Mouse (Mus musculus) v-Abl transformed pro-B cells (cell line): ENCODE data around the gene Tmco3.

Experiments used
- in situ Hi-C, 2 experiments: fragments of 400-800 bp; cut with MboI; formaldehyde crosslinking; loops; one replicate each; pipeline ENCODE4 v1.15.1; 2025; ENCODE audit not compliant: unreplicated experiment in 2 of 2

Gene Tmco3

DNA sequence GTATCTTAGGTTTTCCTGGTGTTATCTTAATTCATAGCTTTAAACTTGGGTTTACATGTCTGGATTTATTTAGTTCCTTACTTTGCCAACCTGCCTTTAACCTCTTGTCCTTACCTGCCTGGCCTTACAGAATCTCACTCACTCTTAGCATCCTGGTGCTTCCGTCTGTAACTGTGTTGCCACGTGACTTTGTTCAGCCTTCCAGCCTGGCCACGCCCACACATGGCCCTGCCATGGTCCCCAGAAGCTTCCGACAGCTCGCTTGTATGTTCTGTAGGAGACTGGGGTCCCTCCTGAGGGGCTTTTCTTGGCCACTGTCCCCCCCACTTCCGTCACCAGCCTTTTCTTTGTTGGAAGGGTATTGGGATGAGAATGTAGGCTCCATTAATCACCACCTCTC is 68.2 kb downstream of the Tmco3 start:
- in situ Hi-C loops = no loop called here

DNA sequence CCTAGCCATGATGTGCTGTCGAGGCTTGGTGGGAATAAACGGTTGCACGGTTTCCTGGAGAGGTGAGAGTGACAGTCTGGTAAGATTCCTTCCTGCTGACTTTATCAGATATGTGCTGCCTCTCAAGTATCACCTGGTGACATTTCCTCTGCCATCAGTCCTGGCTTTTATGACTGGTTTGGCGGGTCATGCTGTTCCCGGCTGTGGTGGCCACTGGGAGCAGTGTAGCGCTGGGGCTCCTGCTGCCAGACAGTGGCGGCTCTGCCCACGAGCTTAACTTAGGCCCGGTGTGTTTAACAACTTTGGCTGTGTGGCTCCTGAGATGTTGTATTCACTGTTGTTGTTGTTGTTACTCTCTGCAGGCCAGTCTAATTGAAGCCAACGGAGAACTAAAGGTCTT is 68.7 kb downstream of the Tmco3 start:
- in situ Hi-C loops = no loop called here

DNA sequence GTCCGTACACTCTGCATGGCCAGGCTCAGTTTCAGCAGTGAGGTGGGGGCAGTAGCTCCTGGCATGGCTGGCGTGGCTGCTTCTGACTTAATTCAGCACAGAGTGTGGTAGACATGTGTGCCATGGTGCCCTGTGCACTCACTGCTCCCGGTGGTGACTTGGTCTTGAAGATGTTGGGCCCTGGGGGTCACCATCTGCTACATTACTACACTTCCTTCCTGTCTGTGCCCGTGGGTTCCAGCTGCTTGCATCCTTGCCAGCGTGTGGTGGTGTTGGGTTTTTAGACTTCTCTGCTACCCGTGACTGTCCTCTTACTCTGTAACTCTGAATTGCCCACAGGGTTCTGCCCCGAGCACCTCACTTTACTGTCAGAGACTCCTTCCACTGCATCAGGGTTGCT is 72.2 kb downstream of the Tmco3 start:
- in situ Hi-C loops = no loop called here

DNA sequence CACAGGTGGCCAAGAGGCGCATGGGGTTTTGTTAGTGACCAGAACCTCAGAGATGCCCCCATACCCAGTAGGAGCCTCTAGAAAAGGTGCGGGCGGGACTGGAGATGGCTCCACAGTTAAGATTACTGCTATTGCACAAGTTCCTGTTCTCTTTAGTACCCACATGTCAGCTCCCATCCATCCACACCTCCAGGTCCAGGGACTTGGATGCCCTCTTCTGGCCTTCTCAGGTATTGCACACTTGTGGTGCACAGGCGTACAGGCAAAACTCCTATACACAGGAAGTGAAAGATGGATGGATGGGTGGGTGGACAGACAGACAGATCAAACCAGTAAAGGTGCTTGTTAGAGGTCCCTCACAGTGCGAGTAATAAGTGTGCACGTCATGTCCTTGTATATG is 73.9 kb downstream of the Tmco3 start:
- in situ Hi-C loops = no loop called here
